Mouse (Mus musculus): ENCODE results near the gene Sh3pxd2a.

DNA sequence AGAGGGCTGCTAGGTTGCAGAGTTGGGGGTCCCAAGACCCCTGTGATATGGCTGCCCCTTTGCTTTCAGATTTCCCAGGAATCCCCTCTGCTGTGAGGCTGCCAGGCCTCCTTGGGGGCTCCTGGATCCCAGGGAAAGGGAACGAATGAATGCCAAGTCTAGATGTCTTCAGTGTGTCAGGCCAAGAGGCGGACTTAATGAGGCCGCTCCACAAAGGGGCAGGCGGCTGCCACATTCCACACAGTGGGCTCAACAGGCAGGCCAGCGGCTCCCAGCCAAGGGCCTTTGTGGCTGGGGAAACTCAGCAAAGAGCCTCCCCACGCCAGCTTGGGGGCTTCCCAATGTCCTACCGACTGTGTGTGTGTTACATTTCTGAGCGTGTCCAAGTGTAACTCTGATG lies 109.7 kb downstream of the Sh3pxd2a start:
- no peak for TF ChIP-seq POLR2A (IDR thresholded peaks at IDR 0.05; ENCODE audit: low read depth, low read length)
- TF ChIP-seq CTCF (IDR thresholded peaks at IDR 0.05; ENCODE audit: borderline replicate concordance, insufficient read depth, low read length): no peak
